Mouse (Mus musculus): ENCODE measurements around the gene Col5a2. TPM values are rescaled to one million over a fixed set of nuclear protein-coding genes. Genes with fewer than 3 reads are reported as not detected.
"Not testable (repeated sequence)": the region's sequence is repeated elsewhere in the genome, so short reads cannot be mapped to it uniquely, and the experiment has no call there.

The Col5a2 gene
- polyA plus RNA-seq, 1 experiment from 2014 or later: 11.7 TPM

GRCm38 (mm10) chr1:45490451-45490850 is 12.6 kb downstream of the Col5a2 start:
- ATAC-seq (ENCODE audit: low FRiP score, low read depth): no peak
- 93% methylated on average over 1 of the region's 1 CpGs for WGBS
- H3K27me3 ChIP-seq: no peaks in the 10 kb centered on the region
- no peak overlapping the region for H3K4me3 ChIP-seq
- H3K27ac ChIP-seq (replicated peaks): no peak overlapping the region
- no peak overlapping the region for H3K9ac ChIP-seq
- no peaks in the 10 kb centered on the region for H3K9me3 ChIP-seq
- no peak overlapping the region for H3K4me2 ChIP-seq
- H3K36me3 ChIP-seq: no peaks in the 10 kb centered on the region
- no peaks in the 10 kb centered on the region for H3K4me1 ChIP-seq (replicated peaks)

GRCm38 (mm10) chr1:45488291-45488690 is 14.8 kb downstream of the Col5a2 start:
- no peak for ATAC-seq (ENCODE audit: low FRiP score, low read depth)
- no peaks in the 10 kb centered on the region for H3K9me3 ChIP-seq
- WGBS: 90% methylated on average over 1 of the region's 1 CpGs

GRCm38 (mm10) chr1:45483001-45483400 is 20.1 kb downstream of the Col5a2 start:
- no peak overlapping the region for H3K27ac ChIP-seq (replicated peaks)
- H3K9me3 ChIP-seq: no peaks in the 10 kb centered on the region
- 87% methylated on average over 4 of the region's 4 CpGs for WGBS
- H3K4me2 ChIP-seq: no peak overlapping the region
- no peaks in the 10 kb centered on the region for H3K27me3 ChIP-seq
- no peaks in the 10 kb centered on the region for H3K36me3 ChIP-seq
- no peaks in the 10 kb centered on the region for H3K4me1 ChIP-seq (replicated peaks)
- no peak overlapping the region for H3K4me3 ChIP-seq
- no peak for ATAC-seq (ENCODE audit: low FRiP score, low read depth)
- no peak overlapping the region for H3K9ac ChIP-seq

More at GRCm38 (mm10) chr1:45488291-45488690, 14.8 kb downstream of the Col5a2 start:
- Histone ChIP-seq H3K27ac (replicated peaks) (no peak overlapping the region), H3K4me1 (replicated peaks) (no peaks in the 10 kb centered on the region), H3K4me2 (no peak overlapping the region), H3K27me3 (no peaks in the 10 kb centered on the region), H3K9ac (no peak overlapping the region), H3K36me3 (no peaks in the 10 kb centered on the region), H3K4me3 (no peak overlapping the region)

- H3K36me3 ChIP-seq: no peaks in the 10 kb centered on the region
- H3K27me3 ChIP-seq: no peaks in the 10 kb centered on the region
- H3K4me3 ChIP-seq: no peak overlapping the region
- 93% methylated on average over 1 of the region's 1 CpGs for WGBS
- no peak for ATAC-seq (ENCODE audit: low FRiP score, low read depth)
- H3K9me3 ChIP-seq: no peaks in the 10 kb centered on the region
- H3K9ac ChIP-seq: no peak overlapping the region
- H3K4me2 ChIP-seq: no peak overlapping the region
- H3K4me1 ChIP-seq (replicated peaks): no peaks in the 10 kb centered on the region
- no peak overlapping the region for H3K27ac ChIP-seq (replicated peaks)
Observed at GRCm38 (mm10) chr1:45481876-45482275, 21.2 kb downstream of the Col5a2 start.

- no peaks in the 10 kb centered on the region for H3K4me1 ChIP-seq (replicated peaks)
- no peak for ATAC-seq (ENCODE audit: low FRiP score, low read depth)
- no peak overlapping the region for H3K9ac ChIP-seq
- H3K27me3 ChIP-seq: no peaks in the 10 kb centered on the region
- H3K9me3 ChIP-seq: no peaks in the 10 kb centered on the region
- H3K4me3 ChIP-seq: no peak overlapping the region
- no peak overlapping the region for H3K27ac ChIP-seq (replicated peaks)
- H3K4me2 ChIP-seq: no peak overlapping the region
- H3K36me3 ChIP-seq: no peaks in the 10 kb centered on the region
Observed at GRCm38 (mm10) chr1:45479087-45479486, 24.0 kb downstream of the Col5a2 start.

- no peaks in the 10 kb centered on the region for H3K27me3 ChIP-seq
- no peaks in the 10 kb centered on the region for H3K9me3 ChIP-seq
- ATAC-seq (ENCODE audit: low FRiP score, low read depth): no peak
- H3K4me2 ChIP-seq: no peak overlapping the region
- no peak overlapping the region for H3K4me3 ChIP-seq
- WGBS: 52% methylated on average over 4 of the region's 4 CpGs
- no peak overlapping the region for H3K9ac ChIP-seq
- no peaks in the 10 kb centered on the region for H3K4me1 ChIP-seq (replicated peaks)
- no peaks in the 10 kb centered on the region for H3K36me3 ChIP-seq
- no peak overlapping the region for H3K27ac ChIP-seq (replicated peaks)
Observed at GRCm38 (mm10) chr1:45472751-45473150, 30.3 kb downstream of the Col5a2 start.

GRCm38 (mm10) chr1:45460767-45461166 is 42.3 kb downstream of the Col5a2 start:
- Histone ChIP-seq H3K36me3 (no peaks in the 10 kb centered on the region), H3K27me3 (no peaks in the 10 kb centered on the region), H3K4me3 (no peak overlapping the region), H3K4me2 (no peak overlapping the region), H3K27ac (replicated peaks) (no peak overlapping the region), H3K9ac (no peak overlapping the region), H3K4me1 (replicated peaks) (no peaks in the 10 kb centered on the region), H3K9me3 (no peaks in the 10 kb centered on the region)
- WGBS: 85% methylated on average over 2 of the region's 2 CpGs
- no peak for ATAC-seq (ENCODE audit: low FRiP score, low read depth)

GRCm38 (mm10) chr1:45455763-45456162 is 47.3 kb downstream of the Col5a2 start:
- H3K9ac ChIP-seq: no peak overlapping the region
- H3K4me1 ChIP-seq (replicated peaks): no peaks in the 10 kb centered on the region
- no peaks in the 10 kb centered on the region for H3K36me3 ChIP-seq
- 100% methylated on average over 1 of the region's 1 CpGs for WGBS
- H3K9me3 ChIP-seq: no peaks in the 10 kb centered on the region
- no peaks in the 10 kb centered on the region for H3K27me3 ChIP-seq
- H3K4me3 ChIP-seq: no peak overlapping the region
- H3K4me2 ChIP-seq: no peak overlapping the region
- ATAC-seq (ENCODE audit: low FRiP score, low read depth): no peak
- no peak overlapping the region for H3K27ac ChIP-seq (replicated peaks)

GRCm38 (mm10) chr1:45448856-45449255 is 54.2 kb downstream of the Col5a2 start:
- ATAC-seq (ENCODE audit: low FRiP score, low read depth): no peak
- no peaks in the 10 kb centered on the region for H3K27me3 ChIP-seq
- H3K36me3 ChIP-seq: no peaks in the 10 kb centered on the region
- no peak overlapping the region for H3K4me2 ChIP-seq
- WGBS: 87% methylated on average over 1 of the region's 1 CpGs
- no peak overlapping the region for H3K9ac ChIP-seq
- H3K4me1 ChIP-seq (replicated peaks): no peaks in the 10 kb centered on the region
- no peaks in the 10 kb centered on the region for H3K9me3 ChIP-seq
- no peak overlapping the region for H3K4me3 ChIP-seq
- H3K27ac ChIP-seq (replicated peaks): no peak overlapping the region

GRCm38 (mm10) chr1:45431922-45432321 is 71.2 kb downstream of the Col5a2 start:
- Histone ChIP-seq H3K36me3 (no peaks in the 10 kb centered on the region), H3K9ac (no peak overlapping the region), H3K4me3 (no peak overlapping the region), H3K9me3 (no peaks in the 10 kb centered on the region), H3K27ac (replicated peaks) (no peak overlapping the region), H3K4me1 (replicated peaks) (no peaks in the 10 kb centered on the region), H3K27me3 (no peaks in the 10 kb centered on the region), H3K4me2 (no peak overlapping the region)
- ATAC-seq (ENCODE audit: low FRiP score, low read depth): peak; percentile 63
- WGBS: 23% methylated on average over 3 of the region's 3 CpGs

GRCm38 (mm10) chr1:45430520-45430919 is 72.6 kb downstream of the Col5a2 start:
- WGBS: 85% methylated on average over 4 of the region's 4 CpGs
- H3K36me3 ChIP-seq: no peaks in the 10 kb centered on the region
- no peak overlapping the region for H3K4me2 ChIP-seq
- H3K9ac ChIP-seq: no peak overlapping the region
- H3K4me1 ChIP-seq (replicated peaks): no peaks in the 10 kb centered on the region
- H3K27ac ChIP-seq (replicated peaks): no peak overlapping the region
- no peak for ATAC-seq (ENCODE audit: low FRiP score, low read depth)
- H3K4me3 ChIP-seq: no peak overlapping the region
- no peaks in the 10 kb centered on the region for H3K9me3 ChIP-seq
- no peaks in the 10 kb centered on the region for H3K27me3 ChIP-seq

GRCm38 (mm10) chr1:45429145-45429544 is 73.9 kb downstream of the Col5a2 start:
- H3K4me3 ChIP-seq; H3K27me3 ChIP-seq; H3K9me3 ChIP-seq; H3K27ac ChIP-seq (replicated peaks); ATAC-seq (ENCODE audit: low FRiP score, low read depth); H3K9ac ChIP-seq; H3K4me1 ChIP-seq (replicated peaks); H3K4me2 ChIP-seq; H3K36me3 ChIP-seq: not testable (repeated sequence)
- WGBS: 85% methylated on average over 5 of the region's 5 CpGs

GRCm38 (mm10) chr1:45423915-45424314 is 79.2 kb downstream of the Col5a2 start:
- no peaks in the 10 kb centered on the region for H3K27me3 ChIP-seq
- no peaks in the 10 kb centered on the region for H3K36me3 ChIP-seq
- no peaks in the 10 kb centered on the region for H3K4me1 ChIP-seq (replicated peaks)
- H3K9ac ChIP-seq: no peak overlapping the region
- no peaks in the 10 kb centered on the region for H3K9me3 ChIP-seq
- H3K27ac ChIP-seq (replicated peaks): no peak overlapping the region
- H3K4me2 ChIP-seq: no peak overlapping the region
- H3K4me3 ChIP-seq: no peak overlapping the region
- 87% methylated on average over 5 of the region's 5 CpGs for WGBS
- ATAC-seq (ENCODE audit: low FRiP score, low read depth): no peak
